Comparison of ENCODE assay signal across 8 mouse cellular contexts in genomic region chr4:130533975-130534374, GRCm38 (mm10). TPM values are rescaled to one million over a fixed set of nuclear protein-coding genes. Genes with fewer than 3 reads are reported as not detected.
DNase-seq lines count a peak whose midpoint lies in the region; ATAC-seq and TF ChIP-seq lines count a peak whose summit lies in the region.

No protein-coding gene starts in this region.

- H3K27me3 ChIP-seq in C2C12 (ENCODE audit: control insufficient read depth, insufficient read depth, insufficient read length), result no peaks in the 10 kb centered on the region
- no peaks in the 10 kb centered on the region for H3K27me3 ChIP-seq in embryonic facial prominence, embryonic 15.5 days
- no peaks in the 10 kb centered on the region for H3K27me3 ChIP-seq in heart, embryonic 10.5 days (ENCODE audit: insufficient read depth, poor library complexity, severe bottlenecking)

- no peak overlapping the region for H3K27ac ChIP-seq in bone marrow, adult 2 months (ENCODE audit: control insufficient read depth, insufficient read depth, low read depth, low read length, poor library complexity)
- no peak overlapping the region for H3K27ac ChIP-seq in embryonic facial prominence, embryonic 15.5 days (replicated peaks)
- no peak overlapping the region for H3K27ac ChIP-seq in heart, embryonic 10.5 days
- H3K27ac ChIP-seq in olfactory bulb, adult 2 months (ENCODE audit: insufficient read depth, low read depth, low read length), result no peak overlapping the region

- 0 out of 2 replicates have a peak, but pooled peaks have one; percentile 26 for ATAC-seq in embryonic facial prominence, embryonic 15.5 days (ENCODE audit: insufficient number of reproducible peaks, low FRiP score, low TSS enrichment, low read depth)

- no peaks in the 10 kb centered on the region for H3K36me3 ChIP-seq in C2C12 (ENCODE audit: control insufficient read depth, insufficient read depth)
- H3K36me3 ChIP-seq in embryonic facial prominence, embryonic 15.5 days, result 0 out of 2 replicates have a peak, but pooled peaks cover 2% of the 10 kb centered on the region
- peaks cover 19% of the 10 kb centered on the region for H3K36me3 ChIP-seq in heart, embryonic 10.5 days

- H3K9ac ChIP-seq in embryonic facial prominence, embryonic 15.5 days, result no peak overlapping the region

- H3K4me1 ChIP-seq in bone marrow, adult 2 months (ENCODE audit: control insufficient read depth, insufficient read depth, low read length), result no peaks in the 10 kb centered on the region
- peaks cover 6% of the 10 kb centered on the region for H3K4me1 ChIP-seq in embryonic facial prominence, embryonic 15.5 days
- H3K4me1 ChIP-seq in heart, embryonic 10.5 days, result peaks cover 9% of the 10 kb centered on the region
- no peaks in the 10 kb centered on the region for H3K4me1 ChIP-seq in lung, adult 2 months (ENCODE audit: control insufficient read depth, insufficient read depth, low read length)
- peaks cover 10% of the 10 kb centered on the region for H3K4me1 ChIP-seq in olfactory bulb, adult 2 months (ENCODE audit: control insufficient read depth, insufficient read depth, low read length)

- 43% methylated on average over 4 of the region's 4 CpGs for WGBS in bone marrow, adult 2 months
- 40% methylated on average over 4 of the region's 4 CpGs for WGBS in embryonic facial prominence, embryonic 15.5 days
- 47% methylated on average over 4 of the region's 4 CpGs for WGBS in heart, embryonic 10.5 days
- WGBS in lung, adult 2 months, result 45% methylated on average over 4 of the region's 4 CpGs
- WGBS in olfactory bulb, adult 2 months, result 43% methylated on average over 4 of the region's 4 CpGs

- H3K79me3 ChIP-seq in C2C12 (ENCODE audit: low read depth), result no peaks in the 10 kb centered on the region

- peak; percentile 85 for DNase-seq in heart, embryonic 10.5 days (ENCODE audit: low spot score)
- peak; percentile 92 to 94 for DNase-seq in kidney, postnatal 4 days
- peak; percentile 88 for DNase-seq in lung, adult 2 months
- peak; percentile 34 to 40 for DNase-seq in thymus, adult 18-20 months

- H3K4me3 ChIP-seq in C2C12 (ENCODE audit: insufficient read depth, poor library complexity, severe bottlenecking), result no peak overlapping the region
- no peak overlapping the region for H3K4me3 ChIP-seq in bone marrow, adult 2 months (replicated peaks; ENCODE audit: control insufficient read depth, low read depth, low read length)
- no peak overlapping the region for H3K4me3 ChIP-seq in embryonic facial prominence, embryonic 15.5 days (replicated peaks)
- no peak overlapping the region for H3K4me3 ChIP-seq in heart, embryonic 10.5 days
- no peak overlapping the region for H3K4me3 ChIP-seq in lung, adult 2 months (replicated peaks; ENCODE audit: extremely low read depth, low read depth, low read length)
- no peak overlapping the region for H3K4me3 ChIP-seq in olfactory bulb, adult 2 months (ENCODE audit: insufficient read depth, low read depth, low read length)

- H3K79me2 ChIP-seq in C2C12 (ENCODE audit: control insufficient read depth, insufficient read depth), result no peaks in the 10 kb centered on the region

- no peak for TF ChIP-seq POLR2A in bone marrow, adult 2 months (IDR thresholded peaks at IDR 0.05; ENCODE audit: borderline replicate concordance, control insufficient read depth, low read depth, low read length)
- no peak for TF ChIP-seq POLR2A in lung, adult 2 months (IDR thresholded peaks at IDR 0.05; ENCODE audit: borderline replicate concordance, extremely low read depth, low read depth, low read length)
- no peak for TF ChIP-seq POLR2A in olfactory bulb, adult 2 months (IDR thresholded peaks at IDR 0.05; ENCODE audit: insufficient read depth, low read depth, low read length)

- no peaks in the 10 kb centered on the region for H3K9me3 ChIP-seq in embryonic facial prominence, embryonic 15.5 days (replicated peaks)
- H3K9me3 ChIP-seq in heart, embryonic 10.5 days, result no peaks in the 10 kb centered on the region

- TF ChIP-seq CTCF in C2C12 (IDR thresholded peaks at IDR 0.05; ENCODE audit: control insufficient read depth, insufficient read depth, insufficient read length), result peak; percentile 72
- peak; percentile 98 for TF ChIP-seq CTCF in bone marrow, adult 2 months (IDR thresholded peaks at IDR 0.05; ENCODE audit: control insufficient read depth, insufficient read depth, low read length)
- TF ChIP-seq CTCF in lung, adult 2 months (IDR thresholded peaks at IDR 0.05; ENCODE audit: insufficient read depth, low read length), result peak; percentile 98
- TF ChIP-seq CTCF in olfactory bulb, adult 2 months (IDR thresholded peaks at IDR 0.05; ENCODE audit: insufficient read depth, low read depth, low read length), result peak; percentile 48; the same call in 1 of the 2 replicates

- no peak overlapping the region for H3K4me2 ChIP-seq in embryonic facial prominence, embryonic 15.5 days (replicated peaks)

- H3ac ChIP-seq in C2C12 (ENCODE audit: control insufficient read depth, insufficient read length, low read depth), result no peak overlapping the region

TF ChIP-seq in C2C12, 6 proteins besides CTCF, POLR2A, EP300 and RAD21:
- TF ChIP-seq MYOD1 (IDR thresholded peaks at IDR 0.05; ENCODE audit: control insufficient read depth, insufficient read length, low read depth), result no peak
- TF ChIP-seq FOSL1 (IDR thresholded peaks at IDR 0.05; ENCODE audit: insufficient read depth, low read length, poor library complexity, severe bottlenecking), result no peak
- no peak for TF ChIP-seq MYOG (IDR thresholded peaks at IDR 0.05; ENCODE audit: control insufficient read depth, extremely low read depth, insufficient read length)
- TF ChIP-seq USF1 (IDR thresholded peaks at IDR 0.05; ENCODE audit: low read depth), result no peak
- no peak for TF ChIP-seq CEBPB (IDR thresholded peaks at IDR 0.05; ENCODE audit: low read depth)
- no peak for TF ChIP-seq MAX (IDR thresholded peaks at IDR 0.05)

RNA-seq across cellular contexts. Expression of gene Nkain1, which starts 40.0 kb away (rescaled TPM):
- polyA plus RNA-seq in C2C12 (2012; fragmentation: generic; extraction: Trizol), result 36.9 TPM
- 5.0 TPM in 1 of 2 replicates, not detected in the other for polyA plus RNA-seq in bone marrow, adult 2 months (2011; ENCODE audit: insufficient read depth, insufficient read length, low replicate concordance, missing spikeins)
- polyA plus RNA-seq in embryonic facial prominence, embryonic 15.5 days (2015; fragmentation: Nextera tagmentation; extraction: Ambion mirVana), result 0.56 and 1.0 TPM in 2 replicates
- polyA plus RNA-seq in heart, embryonic 10.5 days (2016; fragmentation: Nextera tagmentation; extraction: Ambion mirVana), result 1.0 and 2.7 TPM in 2 replicates
- polyA plus RNA-seq in lung, adult 2 months (2012; rRNA removed), result 12.1 and 14.8 TPM in 2 replicates
- polyA plus RNA-seq in olfactory bulb, adult 2 months (2012; ENCODE audit: insufficient read depth, insufficient read length, low replicate concordance, missing spikeins), result not detected in 2 replicates

Comparison
In these comparisons a context has a peak if more than half of its experiments do, and no peak if none do; other contexts are left out.
1. CTCF ChIP-seq: peak in every context shown above with its lines; median percentile 98 in bone marrow, adult 2 months; 98 in lung, adult 2 months; 72 in C2C12; 48 in olfactory bulb, adult 2 months.
2. DNase-seq: peak in every context shown above with its lines; median percentile 93 in kidney, postnatal 4 days; 88 in lung, adult 2 months; 85 in heart, embryonic 10.5 days; 37 in thymus, adult 18-20 months.